Mouse (Mus musculus) left cerebral cortex, postnatal 4 days (tissue): ENCODE results near the gene Slc22a8. TPM values are rescaled to one million over a fixed set of nuclear protein-coding genes. Genes with fewer than 3 reads are reported as not detected.

Experiments used
- DNase-seq: peaks from one replicate; pipeline ENCODE4 v3.0.0-alpha.2; 2022
- intact Hi-C: fragments of 180-260 bp; cut with DNase I; formaldehyde crosslinking; loops from one replicate; pipeline ENCODE4 v1.15.1; 2025
- total RNA-seq, 2 experiments: library from RNA; stranded (reverse); gene quantifications; 2 replicates each; pipeline ENCODE4 v1.2.3; 2021

Slc22a8 gene
- 10 to 100 TPM; 16.0 to 17.9 TPM for total RNA-seq

- intact Hi-C loops, result loop anchor here (2.0 kb wide), 1 partner anchor 22 kb away; no protein-coding TSS in a partner anchor
- no peak for DNase-seq
Observed at GRCm38 (mm10) chr19:8590954-8591353, at the start of gene Slc22a8. Gene Slc22a8, plus strand, starts transcription at chr19:8591254.

GRCm38 (mm10) chr19:8558897-8559296, 32.2 kb upstream of the Slc22a8 start:
- intact Hi-C loops, result no loop called here
- no peak for DNase-seq

- intact Hi-C loops, result no loop called here
- no peak for DNase-seq
Observed at GRCm38 (mm10) chr19:8564021-8564420, 27.0 kb upstream of the Slc22a8 start.

GRCm38 (mm10) chr19:8564469-8564868, 26.6 kb upstream of the Slc22a8 start:
- no peak for DNase-seq
- intact Hi-C loops, result no loop called here

GRCm38 (mm10) chr19:8565262-8565661, 25.8 kb upstream of the Slc22a8 start:
- DNase-seq, result no peak
- intact Hi-C loops, result no loop called here

- no peak for DNase-seq
Observed at GRCm38 (mm10) chr19:8565985-8566384, 25.1 kb upstream of the Slc22a8 start.

GRCm38 (mm10) chr19:8567104-8567880, 23.8 kb upstream of the Slc22a8 start:
- peak; percentile 78 for DNase-seq
- intact Hi-C loops, result no loop called here

More at GRCm38 (mm10) chr19:8565985-8566384, 25.1 kb upstream of the Slc22a8 start:
- intact Hi-C loops, result no loop called here

- intact Hi-C loops, result loop anchor here (2.0 kb wide), 1 partner anchor 21 kb away; the partner anchor contains the start of gene Slc22a8
- DNase-seq, result peak; percentile 57
Observed at GRCm38 (mm10) chr19:8569453-8569863, 21.6 kb upstream of the Slc22a8 start.

GRCm38 (mm10) chr19:8570341-8571040, 20.6 kb upstream of the Slc22a8 start:
- DNase-seq, result no peak
- intact Hi-C loops, result no loop called here

- no peak for DNase-seq
- intact Hi-C loops, result no loop called here
Observed at GRCm38 (mm10) chr19:8571746-8572145, 19.3 kb upstream of the Slc22a8 start.

GRCm38 (mm10) chr19:8572485-8572884, 18.6 kb upstream of the Slc22a8 start:
- DNase-seq, result no peak
- intact Hi-C loops, result no loop called here

- intact Hi-C loops, result no loop called here
- DNase-seq, result no peak
Observed at GRCm38 (mm10) chr19:8577432-8577831, 13.6 kb upstream of the Slc22a8 start.

- peak; percentile 86 for DNase-seq
- intact Hi-C loops, result loop anchor here (2.0 kb wide), 1 partner anchor 104 kb away; no protein-coding TSS in a partner anchor
Observed at GRCm38 (mm10) chr19:8578293-8578969, 12.6 kb upstream of the Slc22a8 start.

- no peak for DNase-seq
- intact Hi-C loops, result loop anchor here (2.0 kb wide), 1 partner anchor 104 kb away; no protein-coding TSS in a partner anchor
Observed at GRCm38 (mm10) chr19:8578970-8579342, 12.1 kb upstream of the Slc22a8 start.

GRCm38 (mm10) chr19:8585298-8585697, 5.8 kb upstream of the Slc22a8 start:
- DNase-seq, result no peak
- intact Hi-C loops, result no loop called here

GRCm38 (mm10) chr19:8585899-8586298, 5.2 kb upstream of the Slc22a8 start:
- no peak for DNase-seq
- intact Hi-C loops, result no loop called here

GRCm38 (mm10) chr19:8586350-8586749, 4.7 kb upstream of the Slc22a8 start:
- DNase-seq, result no peak
- intact Hi-C loops, result no loop called here

GRCm38 (mm10) chr19:8587315-8587714, 3.7 kb upstream of the Slc22a8 start:
- no peak for DNase-seq
- intact Hi-C loops, result no loop called here

GRCm38 (mm10) chr19:8592155-8592554, 1.1 kb downstream of the Slc22a8 start:
- intact Hi-C loops, result no loop called here

GRCm38 (mm10) chr19:8592873-8593408, 1.9 kb downstream of the Slc22a8 start:
- no peak for DNase-seq
- intact Hi-C loops, result no loop called here

More at GRCm38 (mm10) chr19:8592155-8592554, 1.1 kb downstream of the Slc22a8 start:
- no peak for DNase-seq

GRCm38 (mm10) chr19:8593833-8594232, 2.8 kb downstream of the Slc22a8 start:
- intact Hi-C loops, result no loop called here
- DNase-seq, result no peak
